Mouse (Mus musculus) neural tube, embryonic 11.5 days (tissue): ENCODE measurements around the gene Krt17. TPM values are rescaled to one million over a fixed set of nuclear protein-coding genes. Genes with fewer than 3 reads are reported as not detected.
A peak's percentile ranks its signal among the peaks of the same experiment; 100 is the strongest.

Experiments
- ATAC-seq: fragments of 200-750 bp; cut with Nextera tagmentation; 2 replicates; pipeline ENCODE4 v1.8.0; 2017; ENCODE audit warnings: moderate number of reproducible peaks, mild to moderate bottlenecking, moderate TSS enrichment, moderate library complexity; ENCODE audit not compliant: insufficient read depth, low FRiP score, low TSS enrichment
- DNase-seq: peaks from one replicate; pipeline ENCODE4 v3.0.0-alpha.2; 2015; ENCODE audit warnings: low spot score
- H3K27ac ChIP-seq: fragments of 300-500 bp; sonication (generic); 2 replicates; pipeline ENCODE4 v1.5.1; 2014; ENCODE audit warnings: low read depth, mild to moderate bottlenecking, low read length
- H3K27me3 ChIP-seq: fragments of 300-500 bp; sonication (generic); 2 replicates; pipeline ENCODE4 v1.6.1; 2014; ENCODE audit warnings: mild to moderate bottlenecking, low read length, mixed read lengths; ENCODE audit not compliant: control insufficient read depth, insufficient read depth
- H3K36me3 ChIP-seq: fragments of 300-500 bp; sonication (generic); 2 replicates; pipeline ENCODE4 v1.6.1; 2014; ENCODE audit warnings: mild to moderate bottlenecking, low read length, moderate library complexity, mixed read lengths; ENCODE audit not compliant: control insufficient read depth, insufficient read depth
- H3K4me1 ChIP-seq: fragments of 300-500 bp; sonication (generic); 2 replicates; pipeline ENCODE4 v1.6.1; 2014; ENCODE audit warnings: low read length, mixed read lengths; ENCODE audit not compliant: control insufficient read depth, insufficient read depth
- H3K4me2 ChIP-seq: fragments of 300-500 bp; sonication (generic); 2 replicates; pipeline ENCODE4 v1.6.1; 2014; ENCODE audit warnings: low read depth, mild to moderate bottlenecking, moderate library complexity
- H3K4me3 ChIP-seq: fragments of 300-500 bp; sonication (generic); 2 replicates; pipeline ENCODE4 v1.5.1; 2014; ENCODE audit warnings: low read depth, low read length
- H3K9ac ChIP-seq: fragments of 300-500 bp; sonication (generic); 2 replicates; pipeline ENCODE4 v1.6.1; 2014; ENCODE audit warnings: mild to moderate bottlenecking, low read length
- H3K9me3 ChIP-seq: fragments of 300-500 bp; sonication (generic); 2 replicates; pipeline ENCODE4 v1.6.1; 2016; ENCODE audit warnings: low read length; ENCODE audit not compliant: control insufficient read depth
- WGBS: fragments of 180-500 bp; shearing (Covaris S2); extraction: QIAGEN DNeasy Blood & Tissue Kit; methylation state at CpG from one replicate; pipeline ENCODE4 v1.1.7; 2014; 5-methylcytosine and 5-hydroxymethylcytosine counted together
- polyA plus RNA-seq: library from polyadenylated mRNA; unstranded; fragments of >200 nt; fragmentation: Nextera tagmentation; extraction: Ambion mirVana; gene quantifications from 2 replicates; pipeline ENCODE4 v1.2.1, GENCODE M21; 2014

Krt17 gene
- polyA plus RNA-seq, 1 experiment from 2014 or later, result 0.88 TPM

DNA sequence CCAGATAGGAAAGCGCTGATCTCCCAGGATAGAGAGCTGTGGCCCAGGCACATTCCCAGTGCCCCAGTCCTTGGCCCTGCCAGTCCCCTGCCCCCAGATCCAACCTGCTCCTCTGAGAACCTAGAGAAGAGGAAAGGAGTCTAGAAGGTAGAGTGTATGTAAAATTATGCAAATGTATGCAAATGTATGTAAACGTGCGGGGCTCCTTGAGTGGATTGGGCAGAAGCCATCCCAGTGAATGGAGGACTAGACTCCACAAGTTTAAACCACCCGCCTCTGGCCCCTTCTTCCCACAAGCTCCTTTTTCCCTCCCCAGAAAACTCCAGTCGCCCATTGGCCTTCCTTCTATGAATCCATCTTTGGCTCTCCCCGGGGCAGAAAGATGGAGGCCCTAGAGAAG is 32.1 kb upstream of the Krt17 start:
- Histone ChIP-seq H3K4me3 (no peak overlapping the region), H3K36me3 (no peaks in the 10 kb centered on the region), H3K9me3 (no peaks in the 10 kb centered on the region), H3K27me3 (no peaks in the 10 kb centered on the region), H3K4me1 (no peaks in the 10 kb centered on the region), H3K9ac (no peak overlapping the region), H3K4me2 (no peak overlapping the region), H3K27ac (no peak overlapping the region)
- ATAC-seq (peak; percentile 48; the same call in 1 of the 2 replicates), DNase-seq (no peak)
- 54% methylated on average over 6 of the region's 6 CpGs for WGBS

DNA sequence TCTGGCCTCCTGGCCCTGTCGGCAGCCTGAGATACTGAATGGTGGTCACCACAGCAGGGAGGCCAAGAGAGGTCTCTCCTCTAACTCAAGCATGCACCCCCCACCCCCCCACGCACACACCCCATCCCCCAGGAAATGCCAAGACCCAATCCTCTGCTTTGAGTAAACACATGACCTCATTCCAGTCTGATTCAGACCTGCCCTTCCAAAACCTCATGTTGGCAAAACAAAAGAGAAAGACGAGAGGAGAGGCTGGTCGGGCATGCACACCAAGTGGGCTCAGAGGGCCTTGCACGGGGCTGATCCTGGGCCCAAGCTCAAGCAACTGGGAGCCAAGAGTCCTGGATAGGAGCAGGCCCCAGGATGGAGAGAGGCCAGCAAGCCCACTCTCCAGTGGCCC is 29.4 kb upstream of the Krt17 start:
- no peak overlapping the region for H3K9ac ChIP-seq
- no peak overlapping the region for H3K27ac ChIP-seq

DNA sequence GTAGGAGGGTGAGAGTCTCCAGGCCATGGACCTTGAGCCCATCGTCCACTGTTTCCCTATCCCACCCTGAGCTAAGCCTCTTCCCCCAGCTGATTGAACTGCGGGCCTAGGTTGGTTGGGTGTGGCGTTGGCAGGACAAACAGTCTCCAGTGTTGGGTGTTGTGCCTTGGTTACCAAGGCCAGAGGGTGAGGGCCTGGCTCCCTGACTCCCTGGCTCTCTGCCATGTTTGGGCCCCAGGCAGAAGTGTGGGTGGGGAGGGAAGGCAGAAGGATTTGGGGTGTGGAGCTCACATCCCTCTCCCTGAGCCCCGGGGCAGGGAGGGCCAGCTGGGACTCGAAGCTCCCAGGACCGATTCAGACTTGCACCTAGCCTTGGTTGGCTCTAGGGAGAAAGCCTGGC is 28.1 kb upstream of the Krt17 start:
- Histone ChIP-seq H3K27me3 (no peaks in the 10 kb centered on the region), H3K4me1 (no peaks in the 10 kb centered on the region), H3K4me2 (no peak overlapping the region), H3K9ac (no peak overlapping the region; the same call in 1 of the 2 replicates), H3K9me3 (no peaks in the 10 kb centered on the region), H3K36me3 (no peaks in the 10 kb centered on the region), H3K4me3 (no peak overlapping the region), H3K27ac (no peak overlapping the region)
- ATAC-seq (no peak), DNase-seq (no peak)
- WGBS, result 87% methylated on average over 6 of the region's 6 CpGs

More for the DNA sequence above, 29.4 kb upstream of the Krt17 start:
- ATAC-seq (no peak), DNase-seq (no peak)
- WGBS, result 57% methylated on average over 5 of the region's 5 CpGs
- Histone ChIP-seq H3K4me3 (no peak overlapping the region), H3K27me3 (no peaks in the 10 kb centered on the region), H3K36me3 (no peaks in the 10 kb centered on the region), H3K9me3 (no peaks in the 10 kb centered on the region), H3K4me1 (no peaks in the 10 kb centered on the region), H3K4me2 (no peak overlapping the region)

DNA sequence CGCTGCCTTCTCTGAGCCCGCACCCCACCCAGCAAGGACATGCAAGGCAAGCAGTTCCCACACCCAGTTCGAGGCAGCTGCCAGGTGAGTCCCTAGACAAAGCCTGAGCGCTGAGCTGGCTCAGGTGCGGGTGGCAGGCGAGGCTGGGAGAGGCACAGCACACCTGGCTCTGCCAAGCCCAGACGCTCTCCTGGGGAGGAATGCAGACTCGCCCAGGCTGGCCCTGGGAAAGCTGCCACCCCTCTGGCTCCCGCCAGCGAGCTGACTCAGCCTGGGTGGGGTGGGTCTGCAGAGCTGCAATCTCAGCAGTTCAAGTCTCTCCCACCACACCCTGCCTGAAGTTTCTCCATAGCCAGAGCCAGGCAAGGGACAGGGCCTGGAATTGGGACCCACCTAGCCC is 26.2 kb upstream of the Krt17 start:
- Histone ChIP-seq H3K27me3 (no peaks in the 10 kb centered on the region), H3K9me3 (no peaks in the 10 kb centered on the region), H3K27ac (no peak overlapping the region), H3K36me3 (no peaks in the 10 kb centered on the region), H3K9ac (no peak overlapping the region), H3K4me1 (no peaks in the 10 kb centered on the region), H3K4me2 (no peak overlapping the region), H3K4me3 (no peak overlapping the region)
- WGBS, result 43% methylated on average over 10 of the region's 10 CpGs
- ATAC-seq (no peak), DNase-seq (no peak)

DNA sequence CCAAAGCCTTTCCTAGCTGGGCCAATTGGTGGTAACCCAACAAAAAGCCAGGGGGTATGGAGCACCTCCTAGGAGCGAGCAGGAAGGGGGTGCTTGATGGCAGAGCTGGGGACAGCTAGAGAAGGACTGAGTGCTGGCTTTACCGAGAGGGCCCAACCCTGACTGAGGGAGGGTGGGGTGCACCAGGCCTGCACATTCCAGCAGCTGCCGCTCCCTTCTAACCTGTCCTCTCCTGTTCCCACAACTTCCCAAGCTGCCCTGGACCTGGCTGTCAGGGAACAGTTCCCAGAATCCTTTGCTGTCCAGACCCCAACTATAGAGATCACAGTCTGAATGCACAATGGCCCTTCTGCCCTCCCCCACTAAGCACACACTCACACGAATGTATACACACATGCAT is 24.2 kb upstream of the Krt17 start:
- Histone ChIP-seq H3K4me1 (no peaks in the 10 kb centered on the region), H3K9me3 (no peaks in the 10 kb centered on the region), H3K27ac (no peak overlapping the region), H3K36me3 (no peaks in the 10 kb centered on the region), H3K9ac (no peak overlapping the region), H3K4me2 (no peak overlapping the region), H3K27me3 (no peaks in the 10 kb centered on the region), H3K4me3 (no peak overlapping the region)
- no peak for ATAC-seq
- 84% methylated on average over 4 of the region's 4 CpGs for WGBS
- no peak for DNase-seq

DNA sequence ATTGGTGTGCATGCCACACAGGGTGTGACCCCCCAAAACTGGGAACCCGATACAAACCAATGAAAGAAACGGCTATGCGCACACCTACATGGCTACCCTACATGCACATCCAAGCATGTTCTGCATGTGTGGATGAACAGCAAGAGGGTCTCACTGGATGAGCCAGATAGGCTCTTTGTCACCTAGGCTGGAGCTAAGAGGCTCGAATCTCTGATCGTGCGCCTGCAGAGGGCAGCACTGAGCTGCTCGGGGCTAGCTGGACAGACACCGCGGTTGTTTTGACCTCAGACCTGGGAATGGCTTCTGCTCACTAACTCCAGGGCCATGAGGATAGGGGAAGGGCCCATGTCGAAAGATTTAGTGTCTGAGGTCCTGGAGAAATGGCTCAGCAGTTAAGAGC is 21.7 kb upstream of the Krt17 start:
- ATAC-seq (peak; percentile 55), DNase-seq (peak; percentile 81)
- 27% methylated on average over 10 of the region's 10 CpGs for WGBS
- H3K27me3 ChIP-seq, result no peaks in the 10 kb centered on the region
- H3K4me2 ChIP-seq, result no peak overlapping the region
- H3K4me3 ChIP-seq, result no peak overlapping the region
- no peaks in the 10 kb centered on the region for H3K36me3 ChIP-seq
- H3K4me1 ChIP-seq, result no peaks in the 10 kb centered on the region
- no peak overlapping the region for H3K27ac ChIP-seq
- H3K9ac ChIP-seq, result no peak overlapping the region
- H3K9me3 ChIP-seq, result no peaks in the 10 kb centered on the region

DNA sequence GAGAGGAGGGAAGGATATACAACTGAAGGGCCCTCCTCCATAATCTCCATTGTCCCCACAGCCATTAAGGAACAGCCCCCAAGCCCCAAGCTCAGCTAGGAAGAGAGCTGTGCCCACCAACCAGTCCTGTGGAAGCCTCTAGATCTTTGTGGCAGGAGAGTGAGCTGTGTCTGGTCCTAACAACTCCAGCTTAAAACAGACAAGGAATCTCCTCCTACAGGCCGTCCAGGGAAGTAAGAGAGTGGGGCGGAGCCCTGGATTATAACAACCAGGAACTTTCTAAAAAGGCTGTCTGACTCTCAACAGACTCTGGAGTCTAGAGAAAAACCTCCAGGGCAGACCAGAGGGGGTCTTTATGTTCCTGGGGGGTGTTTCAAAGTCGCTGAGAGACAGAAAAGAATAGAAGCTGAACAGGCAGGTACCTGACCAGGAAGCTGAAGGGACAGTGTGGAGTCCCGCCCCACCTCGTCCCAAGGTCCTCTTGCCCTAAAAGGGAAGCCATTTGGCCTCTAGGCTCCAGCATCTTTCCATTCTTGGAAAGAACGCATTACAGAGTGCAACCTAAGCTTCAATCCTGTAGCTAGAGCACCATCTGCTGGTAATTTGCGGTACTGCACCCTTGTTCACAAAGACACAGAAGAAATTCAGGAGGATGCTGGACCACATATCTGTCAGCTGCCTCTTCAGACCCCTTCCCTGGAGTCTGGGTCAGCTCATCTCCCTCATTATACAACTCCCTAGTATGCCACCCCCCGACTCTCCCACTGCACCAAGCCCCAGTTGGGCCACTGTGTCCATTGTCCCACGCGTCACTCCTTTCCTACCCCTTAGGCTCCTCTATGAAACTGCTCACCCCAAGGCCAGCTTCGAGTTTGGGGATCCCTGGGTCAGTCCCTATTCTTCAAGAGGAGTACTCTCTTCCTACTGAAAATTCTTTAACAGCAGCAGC is 21.0 kb upstream of the Krt17 start:
- no peak overlapping the region for H3K27ac ChIP-seq

DNA sequence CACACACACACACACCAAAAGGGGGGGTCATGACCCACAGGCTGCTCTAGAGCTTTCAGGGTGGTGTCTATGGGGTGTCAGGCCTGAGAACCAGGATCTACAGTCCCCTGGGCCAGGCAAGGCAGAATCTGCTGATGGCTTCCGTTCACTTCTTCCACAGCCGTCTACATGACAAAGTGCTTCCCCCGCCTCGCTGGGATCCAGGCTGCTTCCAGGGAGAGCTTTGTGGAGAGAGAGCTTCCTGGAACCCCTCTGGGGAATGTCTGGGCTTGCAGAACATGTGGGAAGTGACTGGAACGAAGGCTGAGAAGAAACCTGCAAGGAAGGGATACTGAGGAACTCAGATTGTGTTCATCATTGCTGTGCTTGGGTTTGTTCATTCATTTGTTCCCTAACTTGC is 17.9 kb upstream of the Krt17 start:
- Histone ChIP-seq H3K9ac (no peak overlapping the region), H3K27ac (no peak overlapping the region), H3K4me1 (no peaks in the 10 kb centered on the region), H3K4me2 (no peak overlapping the region), H3K9me3 (no peaks in the 10 kb centered on the region), H3K27me3 (no peaks in the 10 kb centered on the region), H3K36me3 (no peaks in the 10 kb centered on the region), H3K4me3 (no peak overlapping the region)
- no peak for DNase-seq
- 71% methylated on average over 5 of the region's 5 CpGs for WGBS
- ATAC-seq, result no peak

More for the DNA sequence above, 21.0 kb upstream of the Krt17 start:
- Histone ChIP-seq H3K36me3 (no peaks in the 10 kb centered on the region), H3K4me2 (no peak overlapping the region), H3K4me1 (no peaks in the 10 kb centered on the region), H3K9ac (no peak overlapping the region), H3K9me3 (no peaks in the 10 kb centered on the region), H3K27me3 (no peaks in the 10 kb centered on the region), H3K4me3 (no peak overlapping the region)
- DNase-seq, result peak; percentile 91
- no peak; the same call in 1 of the 2 replicates for ATAC-seq
- 21% methylated on average over 11 of the region's 11 CpGs for WGBS
